Mouse (Mus musculus) MN1 (cell line): ENCODE results near the gene Tacr1.
A peak's percentile ranks its signal among the peaks of the same experiment; 100 is the strongest.

Source experiments
- DNase-seq: peaks from one replicate; pipeline ENCODE4 v3.0.0-alpha.2; 2016; ENCODE audit warnings: low spot score

The Tacr1 gene

GRCm38 (mm10) chr6:82401595-82402451 is at the start of gene Tacr1:
TSS of gene Tacr1 (plus strand) at chr6:82402334.
- peak; percentile 62 for DNase-seq

GRCm38 (mm10) chr6:82376144-82376543 is 26.0 kb upstream of the Tacr1 start:
- no peak for DNase-seq

- DNase-seq = no peak
These were observed 18.6 kb upstream of the Tacr1 start for GRCm38 (mm10) chr6:82383556-82383955.

- peak; percentile 20 for DNase-seq
These were observed 664 bp downstream of the Tacr1 start for GRCm38 (mm10) chr6:82402501-82403495.

- DNase-seq = no peak
These were observed 16.2 kb downstream of the Tacr1 start for GRCm38 (mm10) chr6:82418367-82418766.

- no peak for DNase-seq
These were observed 18.1 kb downstream of the Tacr1 start for GRCm38 (mm10) chr6:82420222-82420621.

GRCm38 (mm10) chr6:82428890-82429289 is 26.8 kb downstream of the Tacr1 start:
- no peak for DNase-seq

- DNase-seq = no peak
These were observed 27.6 kb downstream of the Tacr1 start for GRCm38 (mm10) chr6:82429766-82430165.

- DNase-seq = no peak
These were observed 35.0 kb downstream of the Tacr1 start for GRCm38 (mm10) chr6:82437174-82437573.

- DNase-seq = peak; percentile 7
These were observed 50.3 kb downstream of the Tacr1 start for GRCm38 (mm10) chr6:82452206-82453095.

- DNase-seq = peak; percentile 35
These were observed 53.1 kb downstream of the Tacr1 start for GRCm38 (mm10) chr6:82455245-82455644.

GRCm38 (mm10) chr6:82457163-82457763 is 55.1 kb downstream of the Tacr1 start:
- DNase-seq = no peak

GRCm38 (mm10) chr6:82458762-82459389 is 56.7 kb downstream of the Tacr1 start:
- no peak for DNase-seq

GRCm38 (mm10) chr6:82463171-82463570 is 61.0 kb downstream of the Tacr1 start:
- no peak for DNase-seq

GRCm38 (mm10) chr6:82474477-82474876 is 72.3 kb downstream of the Tacr1 start:
- DNase-seq = no peak

GRCm38 (mm10) chr6:82483842-82484241 is 81.7 kb downstream of the Tacr1 start:
- no peak for DNase-seq

- DNase-seq = no peak
These were observed 92.3 kb downstream of the Tacr1 start for GRCm38 (mm10) chr6:82494481-82494880.

GRCm38 (mm10) chr6:82510843-82511416 is 108.8 kb downstream of the Tacr1 start:
- DNase-seq = no peak

GRCm38 (mm10) chr6:82519626-82520025 is 117.5 kb downstream of the Tacr1 start:
- DNase-seq = no peak

- no peak for DNase-seq
These were observed 120.4 kb downstream of the Tacr1 start for GRCm38 (mm10) chr6:82522567-82522966.
